Mouse (Mus musculus) liver, embryonic 14.5 days (tissue): Measurements from ENCODE around the gene Chmp2a. TPM values are rescaled to one million over a fixed set of nuclear protein-coding genes. Genes with fewer than 3 reads are reported as not detected.

Experiments
- ATAC-seq: fragments of 200-750 bp; cut with Nextera tagmentation; 2 replicates; pipeline ENCODE4 v1.8.0; 2017; ENCODE audit warnings: moderate number of reproducible peaks, mild to moderate bottlenecking, moderate library complexity; ENCODE audit not compliant: insufficient read depth
- DNase-seq, 3 experiments: peaks; one replicate each; pipeline ENCODE4 v3.0.0-alpha.2; 2012 to 2013; ENCODE audit warnings: low read depth in 3 of 3, low spot score in 3 of 3
- H3K27ac ChIP-seq: fragments of 300-500 bp; sonication (generic); 2 replicates; pipeline ENCODE4 v1.5.1; 2014; ENCODE audit warnings: moderate library complexity, mild to moderate bottlenecking, control low read depth, inconsistent platforms
- H3K27me3 ChIP-seq: fragments of 300-500 bp; sonication (generic); 2 replicates; pipeline ENCODE4 v1.6.1; 2014; ENCODE audit warnings: mild to moderate bottlenecking, low read length, moderate library complexity; ENCODE audit not compliant: control insufficient read depth, insufficient read depth
- H3K36me3 ChIP-seq: fragments of 300-500 bp; sonication (generic); replicated peaks from 2 replicates; pipeline ENCODE4 v1.6.1; 2014; ENCODE audit warnings: low read depth; ENCODE audit not compliant: control insufficient read depth, insufficient read depth
- H3K4me1 ChIP-seq, 2 experiments: fragments of 200-500 bp in 1 of 2; fragments of 300-500 bp in 1 of 2; sonication (generic) in 1 of 2; replicated peaks; 2 replicates each; pipeline ENCODE4 v1.6.1; 2012 to 2014; ENCODE audit warnings: antibody characterized with exemption in 1 of 2, inconsistent platforms in 1 of 2, low read length in 1 of 2; ENCODE audit not compliant: control insufficient read depth in 2 of 2, insufficient read depth in 2 of 2
- H3K4me2 ChIP-seq: fragments of 300-500 bp; sonication (generic); 2 replicates; pipeline ENCODE4 v1.6.1; 2014; ENCODE audit warnings: low read depth, mild to moderate bottlenecking, control low read depth, moderate library complexity
- H3K4me3 ChIP-seq, 2 experiments: fragments of 200-500 bp in 1 of 2; fragments of 300-500 bp in 1 of 2; sonication (generic) in 1 of 2; 2 replicates each; pipeline ENCODE4 v1.5.1; 2012 to 2014; ENCODE audit warnings: low read depth in 2 of 2, low read length in 2 of 2, mild to moderate bottlenecking in 2 of 2, control low read depth in 1 of 2, inconsistent platforms in 1 of 2, moderate library complexity in 1 of 2; ENCODE audit not compliant: insufficient read depth in 1 of 2
- H3K9ac ChIP-seq: fragments of 300-500 bp; sonication (generic); replicated peaks from 2 replicates; pipeline ENCODE4 v1.6.1; 2014; ENCODE audit warnings: mild to moderate bottlenecking, control low read depth, moderate library complexity
- H3K9me3 ChIP-seq: fragments of 300-500 bp; sonication (generic); 2 replicates; pipeline ENCODE4 v1.6.1; 2016; ENCODE audit warnings: low read length, mixed read lengths; ENCODE audit not compliant: control insufficient read depth
- CTCF ChIP-seq: IDR thresholded peaks from 2 replicates; pipeline ENCODE4 v1.5.1; 2016; ENCODE audit warnings: antibody characterized with exemption, low read depth, control low read depth
- EP300 ChIP-seq: IDR thresholded peaks from 2 replicates; pipeline ENCODE4 v1.6.1; 2016; ENCODE audit warnings: antibody characterized with exemption, low read depth
- WGBS: fragments of 180-500 bp; shearing (Covaris S2); extraction: QIAGEN DNeasy Blood & Tissue Kit; methylation state at CpG from one replicate; pipeline ENCODE4 v1.1.7; 2014; ENCODE audit not compliant: insufficient replicate concordance; 5-methylcytosine and 5-hydroxymethylcytosine counted together
- polyA plus RNA-seq, 2 experiments: library from polyadenylated mRNA; depleted of rRNA in 1 of 2; stranded (reverse) in 1 of 2; unstranded in 1 of 2; fragments of >200 nt; fragmentation: Nextera tagmentation in 1 of 2; extraction: Ambion mirVana in 1 of 2; gene quantifications; 2 replicates each; pipeline versions ENCODE4 v1.2.1 to v1.2.3; 2012 to 2014

Chmp2a gene
- polyA plus RNA-seq, 2 experiments = 92.3 to 136 TPM

- Histone ChIP-seq H3K36me3 (peaks cover 77% of the 10 kb centered on the region), H3K4me2 (no peak overlapping the region), H3K4me3 (no peak overlapping the region), H3K4me1 (peaks cover 8 to 18% of the 10 kb centered on the region in 2 experiments), H3K9me3 (no peaks in the 10 kb centered on the region), H3K9ac (no peak overlapping the region), H3K27me3 (no peaks in the 10 kb centered on the region), H3K27ac (no peak overlapping the region)
- ATAC-seq = no peak
- TF ChIP-seq EP300 (no peak), CTCF (no peak)
- no peak for DNase-seq
- 85% methylated on average over 4 of the region's 4 CpGs for WGBS
Observed at GRCm38 (mm10) chr7:13028986-13029385, 5.6 kb downstream of the Chmp2a start.

GRCm38 (mm10) chr7:13025511-13026112 is 9.0 kb downstream of the Chmp2a start:
- ATAC-seq (no peak), DNase-seq (no peak)
- Histone ChIP-seq H3K9ac (peak overlapping the region; percentile 87), H3K36me3 (peaks cover 51% of the 10 kb centered on the region), H3K4me3 (peak overlapping the region; percentile 78 to 87), H3K4me1 (peaks cover 14 to 20% of the 10 kb centered on the region in 2 experiments), H3K4me2 (peak overlapping the region; percentile 94), H3K27ac (no peak overlapping the region), H3K27me3 (no peaks in the 10 kb centered on the region), H3K9me3 (no peaks in the 10 kb centered on the region)
- 31% methylated on average over 4 of the region's 4 CpGs for WGBS
- TF ChIP-seq EP300 (no peak), CTCF (no peak)

GRCm38 (mm10) chr7:13024805-13025204 is 9.8 kb downstream of the Chmp2a start:
- DNase-seq (peak in 1 of 3 experiments; percentile 36), ATAC-seq (peak; percentile 50)
- peak overlapping the region; percentile 87 for H3K9ac ChIP-seq
- peaks cover 14 to 20% of the 10 kb centered on the region in 2 experiments for H3K4me1 ChIP-seq
- H3K9me3 ChIP-seq = no peaks in the 10 kb centered on the region
- H3K27ac ChIP-seq = peak overlapping the region; percentile 83
- H3K27me3 ChIP-seq = no peaks in the 10 kb centered on the region
- under 1% methylated on average over 40 of the region's 44 CpGs for WGBS
- peak overlapping the region; percentile 94 for H3K4me2 ChIP-seq
- peak overlapping the region; percentile 78 to 87 for H3K4me3 ChIP-seq
- no peak for TF ChIP-seq EP300
- peak; percentile 39 for TF ChIP-seq CTCF
- H3K36me3 ChIP-seq = peaks cover 43% of the 10 kb centered on the region

- Histone ChIP-seq H3K9ac (peak overlapping the region; percentile 87), H3K9me3 (no peaks in the 10 kb centered on the region), H3K4me1 (peaks cover 14 to 20% of the 10 kb centered on the region in 2 experiments), H3K27me3 (no peaks in the 10 kb centered on the region), H3K27ac (peak overlapping the region; percentile 83), H3K4me2 (peak overlapping the region; percentile 94), H3K4me3 (peak overlapping the region; percentile 78 to 87), H3K36me3 (peaks cover 36% of the 10 kb centered on the region)
- under 1% methylated on average over 89 of the region's 95 CpGs for WGBS
- DNase-seq (peak; percentile 78 to 81 (median 80)), ATAC-seq (peak; percentile 83)
- no peak for TF ChIP-seq CTCF
Observed at GRCm38 (mm10) chr7:13023928-13024731, 10.5 kb downstream of the Chmp2a start.

GRCm38 (mm10) chr7:13022773-13023535 is 11.7 kb downstream of the Chmp2a start:
- Histone ChIP-seq H3K4me2 (peak overlapping the region; percentile 94), H3K36me3 (peaks cover 25% of the 10 kb centered on the region), H3K4me3 (peak overlapping the region; percentile 48 to 87), H3K9ac (peak overlapping the region; percentile 46), H3K27me3 (no peaks in the 10 kb centered on the region), H3K4me1 (peaks cover 14 to 24% of the 10 kb centered on the region in 2 experiments), H3K9me3 (no peaks in the 10 kb centered on the region), H3K27ac (no peak overlapping the region)
- DNase-seq (peak in 2 of 3 experiments; percentile 47), ATAC-seq (peak; percentile 17)
- no peak for TF ChIP-seq EP300
- no peak for TF ChIP-seq CTCF
- WGBS = 4% methylated on average over 31 of the region's 31 CpGs
